Mouse (Mus musculus): ENCODE measurements around the gene Pef1. TPM values are rescaled to one million over a fixed set of nuclear protein-coding genes. Genes with fewer than 3 reads are reported as not detected.

Gene Pef1
- polyA plus RNA-seq, 1 experiment from 2014 or later: 41.3 TPM

DNA sequence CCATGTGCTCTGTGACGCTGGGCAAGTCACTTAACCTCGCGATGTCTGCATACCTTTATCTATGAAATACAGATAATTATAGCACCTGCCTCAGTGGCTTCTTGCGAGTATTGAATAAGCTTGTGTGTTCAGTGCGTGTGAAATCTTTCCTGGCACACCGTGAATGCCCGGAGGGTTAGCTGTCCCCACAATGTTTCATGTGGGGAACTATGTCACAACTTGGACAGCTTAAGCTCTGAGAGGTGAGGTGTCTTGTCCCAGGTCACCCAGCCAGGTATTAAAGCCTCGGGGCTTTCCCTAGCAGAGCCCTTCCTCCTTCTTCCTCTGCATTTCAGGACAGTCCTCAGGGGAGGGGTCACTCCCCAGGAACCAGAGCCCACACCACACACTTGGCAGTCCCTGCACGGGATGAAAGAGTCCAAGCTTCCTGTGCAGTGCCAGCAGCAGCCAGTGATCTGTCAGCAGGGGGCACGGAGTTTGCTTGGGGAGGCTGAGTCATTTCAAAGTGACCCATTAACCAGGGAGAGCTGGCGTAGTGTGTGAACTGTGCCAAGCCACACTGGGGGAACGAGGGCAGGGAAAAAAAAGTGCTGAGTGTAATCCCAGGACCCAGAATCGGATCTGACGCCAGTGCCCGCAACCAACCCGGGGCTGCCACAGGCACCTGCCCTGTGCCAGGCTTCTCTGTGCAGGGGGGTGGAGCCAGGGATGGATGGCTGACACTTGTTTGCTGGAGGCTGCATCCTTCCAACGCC lies 27.4 kb upstream of the Pef1 start:
- ATAC-seq (ENCODE audit: low read depth) (no peak), DNase-seq (no peak)
- H3K36me3 ChIP-seq: no peaks in the 10 kb centered on the region
- H3K27me3 ChIP-seq: peaks cover 33% of the 10 kb centered on the region
- H3K27ac ChIP-seq: no peak overlapping the region
- H3K4me2 ChIP-seq: no peak overlapping the region
- H3K9me3 ChIP-seq (replicated peaks): no peaks in the 10 kb centered on the region
- H3K4me3 ChIP-seq (replicated peaks): no peak overlapping the region
- no peak overlapping the region for H3K9ac ChIP-seq
- 60% methylated on average over 17 of the region's 17 CpGs for WGBS (ENCODE audit: insufficient replicate concordance)
- H3K4me1 ChIP-seq (replicated peaks): no peaks in the 10 kb centered on the region

DNA sequence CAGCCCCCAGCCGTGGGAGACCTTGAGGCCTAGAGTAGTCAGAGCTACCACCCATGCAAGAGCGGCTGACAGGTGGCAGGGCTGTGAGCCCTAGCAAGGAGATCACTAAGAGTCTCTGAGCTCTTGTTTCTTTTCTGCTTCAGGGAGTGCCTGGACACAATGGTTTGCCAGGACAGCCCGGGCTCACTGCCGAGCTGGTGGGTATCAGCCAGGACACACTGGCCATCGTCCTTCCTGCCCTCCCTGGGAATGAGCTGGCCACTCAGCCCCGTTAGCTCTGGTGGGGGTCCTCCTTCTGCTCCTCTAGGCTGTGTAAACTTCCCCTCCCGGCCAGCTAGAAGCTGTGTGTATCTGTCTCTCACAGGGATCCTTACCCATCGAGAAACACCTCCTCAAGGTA lies 25.5 kb upstream of the Pef1 start:
- Histone ChIP-seq H3K4me2 (no peak overlapping the region), H3K9me3 (replicated peaks) (no peaks in the 10 kb centered on the region), H3K36me3 (no peaks in the 10 kb centered on the region), H3K9ac (no peak overlapping the region), H3K27ac (no peak overlapping the region), H3K4me1 (replicated peaks) (no peaks in the 10 kb centered on the region), H3K4me3 (replicated peaks) (no peak overlapping the region), H3K27me3 (peaks cover 33% of the 10 kb centered on the region)
- DNase-seq (no peak), ATAC-seq (ENCODE audit: low read depth) (no peak)
- 46% methylated on average over 8 of the region's 8 CpGs for WGBS (ENCODE audit: insufficient replicate concordance)

DNA sequence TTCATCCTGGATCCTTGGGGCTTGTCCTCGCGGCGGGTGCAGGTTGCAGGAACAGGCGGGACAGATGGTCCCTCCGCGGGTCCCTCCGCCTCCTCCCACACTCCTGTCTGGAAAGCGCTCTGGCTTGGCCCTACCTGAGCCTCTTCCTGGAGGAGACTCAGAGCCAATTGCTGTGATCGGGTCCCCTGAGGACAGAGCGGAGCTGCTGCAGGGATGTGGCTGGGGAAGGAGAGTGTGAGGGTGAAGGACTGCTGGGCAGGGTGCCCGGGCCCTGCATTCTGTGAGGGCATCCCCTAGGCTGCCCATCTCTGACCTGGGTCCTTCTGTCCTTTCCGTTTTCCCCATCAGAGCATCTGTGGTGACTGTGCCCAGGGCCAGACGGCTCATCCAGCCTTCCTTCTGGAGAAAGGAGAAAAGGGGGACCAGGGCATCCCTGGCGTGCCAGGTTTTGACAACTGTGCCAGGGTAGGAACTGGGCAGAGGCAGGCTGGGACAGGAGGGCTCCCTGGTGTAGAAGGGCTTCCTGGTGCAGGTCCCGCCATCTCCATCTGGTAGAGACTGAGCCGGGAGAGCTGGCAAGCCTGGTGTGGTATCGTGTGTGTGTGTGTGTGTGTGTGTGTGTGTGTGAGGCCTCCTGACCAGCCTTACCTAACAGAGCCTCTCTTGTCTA lies 23.4 kb upstream of the Pef1 start:
- Histone ChIP-seq H3K27me3 (peaks cover 33% of the 10 kb centered on the region), H3K36me3 (no peaks in the 10 kb centered on the region), H3K4me1 (replicated peaks) (no peaks in the 10 kb centered on the region), H3K9ac (no peak overlapping the region), H3K4me3 (replicated peaks) (no peak overlapping the region), H3K9me3 (replicated peaks) (no peaks in the 10 kb centered on the region), H3K4me2 (no peak overlapping the region), H3K27ac (no peak overlapping the region)
- 41% methylated on average over 17 of the region's 17 CpGs for WGBS (ENCODE audit: insufficient replicate concordance)
- DNase-seq (no peak), ATAC-seq (ENCODE audit: low read depth) (no peak)

DNA sequence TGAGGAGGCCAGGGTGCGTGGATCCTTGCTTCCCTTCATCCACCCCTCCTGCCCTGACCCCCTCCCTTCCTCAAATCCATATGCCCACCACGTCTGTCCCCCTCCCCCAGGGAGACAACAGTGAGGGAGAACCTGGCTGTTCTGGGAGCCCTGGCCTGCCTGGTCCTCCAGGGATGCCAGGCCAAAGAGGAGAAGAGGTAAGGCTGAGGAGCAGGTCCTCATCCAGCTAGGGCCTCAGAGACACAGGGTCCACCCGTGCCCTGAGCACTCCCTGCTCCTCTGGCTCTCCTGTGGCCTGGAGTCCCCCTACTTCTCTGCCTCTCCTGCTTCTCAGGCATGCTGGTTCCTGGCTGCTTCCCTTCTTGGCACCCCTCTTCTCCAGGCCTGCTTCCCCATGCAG lies 22.8 kb upstream of the Pef1 start:
- Histone ChIP-seq H3K9me3 (replicated peaks) (no peaks in the 10 kb centered on the region), H3K27ac (no peak overlapping the region), H3K27me3 (peaks cover 33% of the 10 kb centered on the region), H3K36me3 (no peaks in the 10 kb centered on the region), H3K4me2 (no peak overlapping the region), H3K4me3 (replicated peaks) (no peak overlapping the region), H3K4me1 (replicated peaks) (no peaks in the 10 kb centered on the region), H3K9ac (no peak overlapping the region)
- ATAC-seq (ENCODE audit: low read depth) (no peak), DNase-seq (no peak)
- 35% methylated on average over 3 of the region's 3 CpGs for WGBS (ENCODE audit: insufficient replicate concordance)

DNA sequence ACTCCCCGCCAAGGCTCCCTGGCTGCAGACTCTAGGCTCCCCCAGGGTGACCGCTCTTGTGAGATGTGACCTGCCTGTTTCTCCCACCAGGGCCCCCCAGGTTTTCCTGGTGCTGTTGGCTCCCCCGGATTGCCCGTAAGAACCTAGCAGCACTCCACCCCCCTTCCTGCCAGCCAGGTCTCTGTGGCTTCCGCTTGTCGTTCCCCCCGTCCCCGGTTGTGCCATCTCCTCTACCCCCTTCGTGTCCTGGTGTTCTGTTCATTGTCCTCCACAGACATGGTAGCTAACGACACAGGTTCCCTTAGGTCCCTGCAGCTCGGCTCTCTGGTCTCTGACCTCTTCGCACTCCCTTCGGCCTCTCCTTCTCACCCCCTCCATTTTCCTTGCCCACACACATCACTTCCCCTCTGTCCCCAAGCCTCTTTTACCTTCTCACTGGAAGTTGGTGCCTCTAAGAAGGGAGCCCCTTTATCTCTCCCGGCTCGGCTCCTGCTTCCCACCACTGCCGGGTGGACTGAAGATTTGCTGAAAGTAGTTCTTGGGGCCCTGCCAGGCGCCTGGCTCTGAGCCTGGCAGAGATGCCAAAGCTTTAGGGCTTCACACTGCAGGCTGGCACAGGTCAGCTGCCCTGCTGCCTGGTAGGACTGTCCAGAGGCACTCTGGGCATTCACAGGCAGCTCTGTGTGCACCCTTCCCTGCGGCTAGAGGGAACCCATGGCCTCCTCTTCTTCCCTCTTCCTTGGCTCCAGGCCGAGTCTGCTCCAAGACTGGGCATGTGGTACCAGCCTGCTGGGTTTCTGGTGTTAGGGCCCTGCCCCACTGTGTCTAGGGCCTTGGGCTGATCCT lies 20.8 kb upstream of the Pef1 start:
- DNase-seq: no peak
- no peak for ATAC-seq (ENCODE audit: low read depth)
- H3K27ac ChIP-seq: no peak overlapping the region
- H3K4me3 ChIP-seq (replicated peaks): no peak overlapping the region
- no peaks in the 10 kb centered on the region for H3K36me3 ChIP-seq
- H3K4me1 ChIP-seq (replicated peaks): no peaks in the 10 kb centered on the region
- no peak overlapping the region for H3K9ac ChIP-seq
- H3K4me2 ChIP-seq: no peak overlapping the region
- H3K27me3 ChIP-seq: peaks cover 39% of the 10 kb centered on the region
- 53% methylated on average over 19 of the region's 19 CpGs for WGBS (ENCODE audit: insufficient replicate concordance)
- no peaks in the 10 kb centered on the region for H3K9me3 ChIP-seq (replicated peaks)

DNA sequence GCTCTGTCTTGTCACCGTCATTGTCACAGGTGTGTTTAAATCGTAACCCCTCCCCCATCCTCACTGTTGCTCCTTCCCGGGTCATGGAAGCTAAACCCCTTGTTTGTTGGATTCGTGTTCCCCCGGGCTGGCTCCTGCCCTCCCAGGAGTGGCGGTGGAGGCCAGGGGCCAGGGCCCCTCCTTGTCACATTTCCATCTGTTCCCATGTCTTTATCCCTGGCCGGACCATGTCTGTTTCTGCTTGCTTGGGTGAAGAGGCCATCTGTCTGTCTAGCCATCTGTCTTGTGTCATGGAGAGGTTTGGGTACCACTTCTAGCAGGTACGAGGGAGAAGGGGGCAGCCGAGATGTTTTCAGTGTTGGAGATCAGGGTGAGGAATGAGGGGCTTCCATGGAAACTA lies 20.1 kb upstream of the Pef1 start:
- Histone ChIP-seq H3K9ac (no peak overlapping the region), H3K9me3 (replicated peaks) (no peaks in the 10 kb centered on the region), H3K27me3 (peaks cover 36% of the 10 kb centered on the region), H3K4me1 (replicated peaks) (no peaks in the 10 kb centered on the region), H3K27ac (no peak overlapping the region), H3K36me3 (no peaks in the 10 kb centered on the region), H3K4me3 (replicated peaks) (no peak overlapping the region), H3K4me2 (no peak overlapping the region)
- ATAC-seq (ENCODE audit: low read depth): no peak
- no peak for DNase-seq
- 53% methylated on average over 9 of the region's 9 CpGs for WGBS (ENCODE audit: insufficient replicate concordance)

DNA sequence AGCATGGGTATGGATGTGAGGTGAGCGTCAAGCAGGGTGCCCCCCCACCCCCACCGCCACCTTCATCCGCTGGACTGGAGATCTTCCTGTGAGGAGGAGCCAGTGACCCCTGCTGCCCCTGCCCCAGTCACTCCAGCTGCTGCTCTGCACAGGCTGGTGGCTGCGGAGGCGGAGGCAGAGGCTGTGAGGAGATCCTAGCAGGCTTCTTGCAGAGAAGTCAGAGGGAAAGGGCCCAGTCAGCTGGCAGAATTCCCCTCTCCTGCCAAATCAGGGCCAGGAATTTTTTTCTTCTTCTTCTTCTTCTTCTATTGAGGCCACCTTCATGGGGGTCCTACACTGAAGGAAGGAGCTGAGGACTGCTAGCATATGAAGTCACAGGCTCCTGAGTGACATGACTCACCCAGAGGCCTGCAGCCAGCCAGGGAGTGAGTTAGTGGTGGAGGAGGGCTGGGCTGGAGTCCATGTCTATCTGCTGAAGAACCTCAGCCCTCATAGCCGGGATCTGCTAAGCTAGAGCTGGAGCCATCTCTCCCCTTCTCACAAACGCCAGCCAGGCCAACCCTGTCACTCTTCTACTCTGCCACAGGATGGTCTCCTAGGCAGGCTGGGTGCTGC lies 17.9 kb upstream of the Pef1 start:
- Histone ChIP-seq H3K9ac (no peak overlapping the region), H3K36me3 (no peaks in the 10 kb centered on the region), H3K4me1 (replicated peaks) (no peaks in the 10 kb centered on the region), H3K27me3 (peaks cover 30% of the 10 kb centered on the region), H3K27ac (no peak overlapping the region), H3K4me2 (no peak overlapping the region), H3K4me3 (replicated peaks) (no peak overlapping the region), H3K9me3 (replicated peaks) (no peaks in the 10 kb centered on the region)
- ATAC-seq (ENCODE audit: low read depth): no peak
- no peak for DNase-seq
- WGBS (ENCODE audit: insufficient replicate concordance): 37% methylated on average over 7 of the region's 7 CpGs

DNA sequence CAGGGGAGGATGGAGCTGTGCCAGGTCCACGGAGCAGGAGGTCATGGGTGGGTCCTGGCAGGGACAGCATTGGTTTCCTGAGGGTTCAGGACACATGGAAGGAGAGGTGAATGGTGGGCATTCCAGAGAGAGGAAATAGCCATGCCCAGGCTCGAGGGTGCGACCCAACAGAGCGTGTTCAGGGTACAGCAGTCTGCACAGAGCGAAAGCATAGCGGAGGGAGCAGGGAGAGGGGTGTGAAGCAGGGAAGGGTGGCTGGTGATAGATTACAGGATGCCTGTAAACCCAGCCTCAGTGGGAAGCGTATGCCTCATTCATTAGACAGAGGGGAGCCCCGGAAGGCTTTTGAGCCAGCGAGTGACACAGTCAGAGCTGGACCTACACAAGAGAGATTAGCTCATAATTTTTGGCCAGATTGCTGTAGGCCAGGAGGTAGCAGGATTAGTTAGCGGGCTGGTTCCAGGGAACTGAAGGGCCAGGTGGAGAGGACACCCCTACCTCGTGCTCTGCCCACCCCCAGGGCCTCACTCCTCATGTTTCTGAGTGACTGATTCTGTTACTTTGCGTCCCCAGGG lies 17.0 kb upstream of the Pef1 start:
- Histone ChIP-seq H3K27ac (no peak overlapping the region), H3K27me3 (peaks cover 32% of the 10 kb centered on the region), H3K9ac (no peak overlapping the region), H3K36me3 (no peaks in the 10 kb centered on the region), H3K4me1 (replicated peaks) (no peaks in the 10 kb centered on the region), H3K4me2 (no peak overlapping the region), H3K4me3 (replicated peaks) (no peak overlapping the region), H3K9me3 (replicated peaks) (no peaks in the 10 kb centered on the region)
- ATAC-seq (ENCODE audit: low read depth) (no peak), DNase-seq (no peak)
- WGBS (ENCODE audit: insufficient replicate concordance): 55% methylated on average over 12 of the region's 12 CpGs

DNA sequence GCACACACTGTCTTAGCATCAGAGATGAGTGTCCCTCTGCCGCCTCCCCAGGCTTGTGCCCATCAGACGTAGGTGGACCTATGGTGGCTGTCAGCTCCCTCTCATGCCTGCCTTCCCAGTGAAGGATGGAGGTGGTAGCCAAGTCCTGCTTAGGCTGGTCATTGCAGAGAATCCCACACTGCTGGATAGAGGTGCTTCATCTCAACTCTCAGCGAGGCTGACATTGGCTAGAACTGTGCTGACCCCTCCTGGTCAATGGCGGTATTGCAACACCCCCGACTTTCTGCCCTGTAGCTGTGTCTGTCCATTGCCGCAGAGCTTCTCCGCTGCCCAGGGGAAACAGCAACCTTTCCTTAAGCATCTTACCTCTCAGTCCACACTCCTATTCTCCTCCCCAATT lies 15.1 kb upstream of the Pef1 start:
- no peak overlapping the region for H3K4me2 ChIP-seq
- H3K9me3 ChIP-seq (replicated peaks): no peaks in the 10 kb centered on the region
- peaks cover 37% of the 10 kb centered on the region for H3K27me3 ChIP-seq
- no peaks in the 10 kb centered on the region for H3K36me3 ChIP-seq
- H3K4me1 ChIP-seq (replicated peaks): no peaks in the 10 kb centered on the region
- H3K27ac ChIP-seq: no peak overlapping the region
- ATAC-seq (ENCODE audit: low read depth) (no peak), DNase-seq (peak; percentile 58)
- H3K9ac ChIP-seq: no peak overlapping the region
- 15% methylated on average over 7 of the region's 7 CpGs for WGBS (ENCODE audit: insufficient replicate concordance)
- no peak overlapping the region for H3K4me3 ChIP-seq (replicated peaks)

DNA sequence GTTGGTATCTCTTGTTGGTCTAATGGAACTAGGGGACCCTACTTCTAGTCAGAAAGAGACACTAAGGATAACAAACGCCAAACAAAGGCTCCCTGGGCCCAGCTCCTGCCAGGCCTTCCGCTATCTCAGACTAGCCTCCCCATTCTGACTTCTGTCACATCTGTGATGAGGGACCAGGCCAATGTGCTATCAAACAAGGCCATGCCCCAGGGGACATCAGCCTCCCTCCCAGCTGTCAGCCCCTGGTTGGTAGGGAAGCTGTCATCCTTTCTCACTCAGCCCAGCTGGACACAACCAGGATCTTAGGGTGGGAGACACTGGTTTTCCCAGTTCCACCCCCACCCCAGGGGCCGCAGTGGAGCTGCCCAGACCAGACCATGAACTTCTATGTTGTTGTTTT lies 7.2 kb upstream of the Pef1 start:
- WGBS (ENCODE audit: insufficient replicate concordance): 46% methylated on average over 3 of the region's 3 CpGs
- no peak for DNase-seq
- Histone ChIP-seq H3K4me3 (replicated peaks) (no peak overlapping the region), H3K9me3 (replicated peaks) (no peaks in the 10 kb centered on the region), H3K9ac (no peak overlapping the region), H3K4me2 (no peak overlapping the region), H3K4me1 (replicated peaks) (no peaks in the 10 kb centered on the region), H3K27ac (no peak overlapping the region), H3K36me3 (no peaks in the 10 kb centered on the region), H3K27me3 (peaks cover 26% of the 10 kb centered on the region)
- ATAC-seq (ENCODE audit: low read depth): no peak

DNA sequence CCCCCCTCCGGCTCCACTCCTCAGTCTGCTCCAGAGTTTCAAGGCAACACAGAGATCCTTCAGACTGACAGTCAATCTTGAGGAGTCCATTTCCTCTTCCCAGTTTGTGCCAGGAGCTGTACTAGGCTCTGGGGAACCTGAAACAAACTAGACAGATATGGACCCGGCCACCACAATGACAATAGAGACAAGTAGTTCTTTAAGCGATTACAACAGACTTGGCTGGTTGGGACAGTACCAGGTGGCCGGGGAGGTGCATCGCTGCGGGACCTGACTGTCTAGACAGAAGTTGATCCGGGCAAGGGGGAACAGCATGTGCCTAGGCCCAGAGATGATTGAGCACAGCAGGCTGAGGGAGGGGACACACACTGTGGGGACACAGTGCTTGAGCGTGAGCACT lies 1.2 kb upstream of the Pef1 start:
- peaks cover 9% of the 10 kb centered on the region for H3K4me1 ChIP-seq (replicated peaks)
- H3K9ac ChIP-seq: no peak overlapping the region
- DNase-seq: no peak
- no peak overlapping the region for H3K4me2 ChIP-seq
- H3K9me3 ChIP-seq (replicated peaks): 0 out of 2 replicates have a peak, but pooled peaks cover 6% of the 10 kb centered on the region
- no peak for ATAC-seq (ENCODE audit: low read depth)
- H3K27me3 ChIP-seq: peaks cover 18% of the 10 kb centered on the region
- H3K4me3 ChIP-seq (replicated peaks): no peak overlapping the region
- H3K27ac ChIP-seq: no peak overlapping the region
- 45% methylated on average over 8 of the region's 8 CpGs for WGBS (ENCODE audit: insufficient replicate concordance)
- H3K36me3 ChIP-seq: no peaks in the 10 kb centered on the region
